Mouse (Mus musculus) CD4-positive, CD25-positive, alpha-beta regulatory T cell, adult 9 weeks (primary cell): ENCODE data around the gene Adam21. TPM values are rescaled to one million over a fixed set of nuclear protein-coding genes. Genes with fewer than 3 reads are reported as not detected.

Source experiments
- polyA plus RNA-seq: library from polyadenylated mRNA; unstranded; fragments of 100-300 nt; shearing (Covaris generic); gene quantifications from one replicate; pipeline ENCODE4 v1.2.1, GENCODE M21; 2017

Adam21 gene
- polyA plus RNA-seq: not detected

GRCm38 (mm10) chr12:81568374-81568773 lies at the start of gene Adam21:
TSS of gene Adam21 (minus strand) at chr12:81568474.

DNA sequence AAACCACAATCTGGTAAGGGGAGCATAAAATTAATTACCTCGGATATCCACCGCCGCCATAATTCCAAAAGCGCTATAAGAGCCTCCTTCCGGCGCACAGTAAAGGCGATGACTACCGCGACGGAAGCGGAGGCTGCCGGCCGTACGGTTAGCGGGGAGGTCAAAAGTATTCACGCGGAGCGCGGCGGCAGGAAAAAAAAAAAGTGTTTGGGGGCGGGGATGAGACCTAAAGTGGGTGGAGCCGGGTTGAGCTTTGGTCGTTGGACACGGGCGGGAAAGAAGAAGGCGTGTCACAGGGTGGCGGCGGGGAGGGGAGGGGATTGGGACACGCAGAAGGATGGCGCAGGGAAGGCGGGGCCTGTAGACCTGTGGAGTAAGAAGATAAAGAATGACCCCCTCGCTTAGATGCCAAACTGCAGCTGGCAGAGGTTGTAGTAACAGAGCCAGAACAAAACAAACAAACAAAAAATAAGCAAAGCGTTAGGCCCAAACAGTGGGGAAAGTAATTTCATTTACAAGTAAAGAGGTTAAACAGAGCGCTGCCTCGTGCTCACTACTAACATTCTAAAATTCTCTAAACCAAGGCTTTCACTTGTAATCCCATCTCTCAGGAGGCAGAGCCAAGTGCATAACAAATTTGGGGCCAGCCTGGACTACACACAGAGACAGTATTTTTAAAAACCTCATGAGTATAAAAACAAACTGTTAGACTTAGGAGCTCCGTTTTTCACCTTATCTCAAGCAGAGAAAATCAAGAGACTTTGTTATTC lies 26.8 kb upstream of the Adam21 start, which contains the start of gene Med6:
Gene Med6 (minus strand): TSS at position 107 of the 770 bp plus-strand sequence.

GRCm38 (mm10) chr12:81532316-81533028 lies 35.8 kb downstream of the Adam21 start, which contains the start of the genes Gm20498 and Synj2bp:
TSS of gene Gm20498 (minus strand) at chr12:81532905.
TSS of gene Synj2bp (minus strand) at chr12:81532911.

Other genes starting within 250 kb of the Adam21 start
- not detected for gene Slc8a3, start 235.3 kb downstream of the Adam21 start, polyA plus RNA-seq
- gene Gm4787, start 189.0 kb downstream of the Adam21 start, polyA plus RNA-seq: 0.55 TPM
- 0.46 TPM for gene Adam4, start 146.5 kb downstream of the Adam21 start, polyA plus RNA-seq
- 188 TPM for gene Cox16, start 83.3 kb downstream of the Adam21 start, polyA plus RNA-seq
- gene Gm20498, start 35.6 kb downstream of the Adam21 start, polyA plus RNA-seq: 15.1 TPM
- gene Synj2bp, start 35.6 kb downstream of the Adam21 start, polyA plus RNA-seq: 66.7 TPM
- 31.3 TPM for gene Med6, start 26.5 kb upstream of the Adam21 start, polyA plus RNA-seq
- not detected for gene Ttc9, start 62.8 kb upstream of the Adam21 start, polyA plus RNA-seq
- 0.14 TPM for gene Map3k9, start 212.7 kb upstream of the Adam21 start, polyA plus RNA-seq